Mouse (Mus musculus): ENCODE data around the gene Psmd14.

Psmd14 gene

DNA sequence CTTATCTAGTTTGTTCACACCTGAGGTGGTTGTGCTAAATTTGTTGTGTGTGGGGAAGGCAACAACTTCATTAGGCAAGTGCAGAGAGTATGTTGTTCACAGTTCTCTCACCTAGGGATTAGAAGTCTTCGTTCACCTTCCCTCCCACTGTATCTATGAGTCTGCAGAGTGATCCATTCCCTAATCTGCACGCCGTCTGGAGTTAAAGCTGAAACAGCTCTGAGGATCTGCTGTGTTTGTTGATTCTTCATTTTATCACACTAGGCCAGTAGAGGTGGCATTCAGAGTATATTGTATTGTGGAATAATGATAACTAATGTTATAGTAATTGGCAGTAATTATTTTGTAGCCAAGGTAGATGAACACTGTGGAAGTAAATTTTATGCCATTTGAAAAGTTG is 48.5 kb downstream of the Psmd14 start:
- no peak for DNase-seq (ENCODE audit: low read depth, low spot score)

DNA sequence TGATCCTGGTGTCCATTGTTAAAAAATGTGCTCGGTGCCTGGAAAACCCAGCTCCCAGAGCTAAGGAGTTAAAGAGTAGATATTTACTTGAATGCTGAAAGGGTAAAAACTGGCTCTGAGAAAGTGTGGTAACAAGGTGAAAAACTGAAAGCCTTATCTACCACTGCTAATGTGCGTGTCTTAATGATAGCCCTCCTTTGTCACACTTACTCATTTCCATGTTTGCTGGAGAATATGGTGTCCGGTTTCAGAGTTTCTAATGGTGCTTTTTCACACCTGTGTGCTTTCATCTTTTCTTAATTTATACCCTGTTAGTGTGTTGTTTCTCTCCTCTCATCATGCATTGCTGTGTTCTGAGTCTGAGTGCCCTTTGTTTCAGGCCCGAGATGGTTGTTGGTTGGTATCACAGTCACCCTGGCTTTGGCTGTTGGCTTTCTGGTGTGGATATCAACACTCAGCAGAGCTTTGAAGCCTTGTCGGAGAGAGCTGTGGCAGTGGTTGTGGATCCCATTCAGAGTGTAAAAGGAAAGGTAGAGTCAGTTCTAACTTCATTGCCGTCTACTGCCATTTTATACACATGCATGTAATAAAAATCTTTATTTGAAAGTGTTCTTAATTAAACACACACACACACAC is 53.1 kb downstream of the Psmd14 start:
- DNase-seq (ENCODE audit: low read depth, low spot score) = no peak

DNA sequence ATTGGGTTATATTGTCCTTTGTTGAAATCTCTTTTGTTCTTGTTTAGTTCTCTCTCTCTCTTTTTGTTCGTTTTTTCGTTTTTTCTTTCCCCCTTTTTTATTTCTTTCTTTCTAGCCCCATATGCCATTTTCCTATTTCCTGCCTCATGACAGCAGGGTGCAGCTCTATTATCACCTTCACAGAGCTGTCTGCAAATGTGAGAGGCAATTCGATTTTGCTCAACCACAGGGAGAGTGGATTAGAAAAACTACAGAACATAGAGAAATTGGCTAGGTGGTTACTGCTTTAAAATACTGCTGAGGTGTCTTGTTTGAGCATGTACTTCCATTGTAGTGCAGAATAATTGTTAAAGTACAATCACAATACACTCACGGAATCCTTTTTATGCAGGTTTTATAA is 54.0 kb downstream of the Psmd14 start:
- no peak for DNase-seq (ENCODE audit: low read depth, low spot score)

DNA sequence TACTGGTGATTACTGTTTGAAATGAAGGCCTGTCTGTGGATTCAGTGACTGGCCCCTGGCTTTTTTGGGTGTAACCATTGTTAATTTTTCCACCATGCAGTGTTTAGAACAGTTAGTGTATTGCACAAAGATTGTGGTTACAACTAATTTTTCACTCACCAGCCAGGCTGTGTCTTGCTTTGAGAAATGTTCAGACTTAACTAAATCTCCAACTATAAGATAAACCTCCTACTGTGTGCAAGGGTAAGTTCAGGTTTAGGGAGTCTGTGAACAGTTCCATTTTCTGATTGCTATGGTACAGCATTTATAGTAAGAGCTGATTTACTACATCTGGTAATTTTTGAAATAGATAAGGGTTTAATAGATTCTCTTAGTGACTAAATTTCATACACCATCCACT is 69.3 kb downstream of the Psmd14 start:
- no peak for DNase-seq (ENCODE audit: low read depth, low spot score)

DNA sequence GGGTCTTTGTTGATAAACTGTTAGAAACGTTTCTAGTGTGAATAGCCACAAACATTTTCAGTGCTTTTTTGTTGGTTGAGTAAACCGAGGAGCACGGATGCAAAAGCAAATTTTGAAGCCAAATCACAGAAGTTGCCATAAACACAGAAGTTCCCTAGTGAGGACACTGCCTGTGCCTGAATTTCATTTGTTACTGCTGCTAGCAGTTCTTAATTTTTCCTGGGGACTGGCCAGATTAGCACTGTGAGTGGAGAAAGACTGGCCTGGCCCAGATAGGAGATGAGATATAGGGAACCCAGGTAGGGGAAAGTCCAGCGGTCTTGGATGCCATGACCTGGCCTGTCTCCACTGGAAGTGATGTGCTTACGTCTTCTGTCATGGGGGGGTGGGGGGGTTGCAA is 83.5 kb downstream of the Psmd14 start:
- DNase-seq (ENCODE audit: low read depth, low spot score) = no peak

DNA sequence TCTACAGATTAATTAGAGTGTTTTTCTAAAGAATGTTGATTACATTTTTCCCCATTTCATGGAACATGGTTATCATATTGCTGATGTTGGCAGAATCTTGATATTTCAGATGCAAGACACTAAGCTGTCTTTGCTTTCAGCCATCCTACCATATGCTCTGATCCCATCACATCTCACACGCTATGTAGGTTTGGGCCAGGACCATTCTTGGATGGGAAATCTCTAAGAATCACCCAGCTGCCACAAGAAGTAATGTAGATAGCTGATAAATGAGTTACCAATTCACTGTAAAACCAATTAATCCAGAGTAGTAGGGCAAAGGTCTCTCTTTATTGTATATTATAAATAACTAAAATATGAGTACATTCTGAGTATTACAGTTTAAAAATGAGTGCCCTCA is 86.6 kb downstream of the Psmd14 start:
- DNase-seq (ENCODE audit: low read depth, low spot score) = no peak

DNA sequence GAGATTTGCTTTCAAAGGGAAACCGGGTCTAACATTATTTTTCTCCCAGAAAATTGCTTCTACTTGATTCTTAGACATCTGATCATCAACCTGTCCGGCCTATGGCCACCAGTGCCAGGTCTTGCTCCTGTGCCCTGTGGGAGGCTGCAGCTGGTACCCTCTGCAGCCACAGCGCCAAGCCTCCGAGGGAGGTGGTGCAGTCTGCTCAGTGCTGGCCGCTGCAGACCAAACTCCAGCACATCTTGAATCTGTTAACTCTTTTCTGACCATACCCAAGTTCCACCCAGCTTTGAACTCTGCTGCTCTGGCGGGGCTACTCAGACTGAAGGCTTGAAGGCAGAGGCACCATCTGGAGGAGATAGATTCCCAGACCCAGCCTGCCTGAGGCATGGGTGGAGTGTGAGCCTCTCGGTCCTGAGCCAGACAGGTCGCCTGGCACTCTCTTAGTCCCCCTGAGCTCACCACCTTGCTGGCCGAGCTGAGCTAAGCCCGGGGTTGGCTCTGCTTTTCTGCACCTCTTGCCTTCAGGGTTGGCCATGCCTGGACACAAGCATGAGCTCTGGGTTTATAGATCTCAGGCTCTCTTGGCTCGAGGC is 91.3 kb downstream of the Psmd14 start, which contains the start of gene Tbr1:
Tbr1 (plus strand) TSS at position 275 of the 596 bp plus-strand sequence.
- no peak for DNase-seq (ENCODE audit: low read depth, low spot score)

DNA sequence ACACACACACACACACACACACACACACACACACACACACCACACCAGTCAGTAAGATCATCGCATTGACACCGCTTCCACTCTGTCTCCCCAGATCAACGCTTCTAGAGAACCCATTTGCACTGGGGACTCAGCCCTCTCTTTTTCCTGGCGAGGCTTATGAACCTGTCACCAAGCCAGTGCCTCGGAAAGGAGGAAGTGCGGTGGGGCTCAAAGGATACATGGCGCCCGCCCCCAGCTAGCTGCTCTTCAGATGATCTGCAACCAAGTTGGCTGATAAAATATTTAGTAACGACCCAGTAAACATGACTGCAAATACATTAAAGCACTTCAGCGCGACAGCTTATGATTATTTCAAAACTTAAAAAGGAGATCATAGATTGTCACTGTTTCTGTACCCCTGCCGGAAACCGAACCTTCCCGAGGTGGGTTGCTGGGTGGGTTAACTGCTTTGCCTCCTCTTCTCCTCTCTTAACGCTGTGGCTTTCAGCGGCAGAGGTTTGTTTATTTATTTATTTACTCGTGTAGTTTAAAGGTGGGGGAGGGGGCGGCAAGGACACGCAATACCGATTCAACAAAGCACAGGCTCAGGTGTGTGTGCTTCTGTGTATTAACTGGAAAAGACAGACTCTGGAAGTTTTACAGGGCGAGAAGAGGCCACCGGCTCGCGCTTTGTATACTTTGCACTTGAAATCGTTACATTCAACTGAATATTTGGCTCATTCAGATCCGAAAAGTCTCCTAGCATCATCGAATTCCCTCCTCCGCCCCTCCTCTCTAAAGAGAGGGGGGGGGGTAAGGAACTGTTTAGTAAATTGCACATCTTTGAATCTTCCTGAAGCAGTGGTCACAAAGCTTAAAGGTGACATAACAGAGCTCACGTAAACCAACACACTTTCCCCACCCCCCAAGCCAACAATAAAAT is 92.2 kb downstream of the Psmd14 start:
- peak; percentile 9 for DNase-seq (ENCODE audit: low read depth, low spot score)

DNA sequence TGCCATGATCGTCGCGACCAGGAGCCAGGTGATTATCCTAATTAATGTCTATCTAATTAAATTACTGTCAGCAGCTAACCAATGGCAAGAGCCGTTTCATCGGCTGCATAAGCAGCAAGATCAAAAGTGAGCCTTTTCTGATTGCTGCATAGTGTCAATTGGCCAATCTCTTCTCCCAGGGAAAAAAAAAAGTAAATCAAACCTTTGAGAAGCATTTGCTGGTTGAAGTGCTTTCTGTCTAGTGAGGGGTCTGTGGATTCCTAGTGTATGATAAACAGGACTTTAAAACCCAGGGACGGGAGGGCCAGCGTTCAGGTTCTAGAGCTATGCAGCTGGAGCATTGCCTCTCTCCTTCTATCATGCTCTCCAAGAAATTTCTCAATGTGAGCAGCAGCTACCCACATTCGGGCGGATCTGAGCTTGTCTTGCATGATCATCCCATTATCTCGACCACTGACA is 92.9 kb downstream of the Psmd14 start:
- DNase-seq (ENCODE audit: low read depth, low spot score) = no peak

DNA sequence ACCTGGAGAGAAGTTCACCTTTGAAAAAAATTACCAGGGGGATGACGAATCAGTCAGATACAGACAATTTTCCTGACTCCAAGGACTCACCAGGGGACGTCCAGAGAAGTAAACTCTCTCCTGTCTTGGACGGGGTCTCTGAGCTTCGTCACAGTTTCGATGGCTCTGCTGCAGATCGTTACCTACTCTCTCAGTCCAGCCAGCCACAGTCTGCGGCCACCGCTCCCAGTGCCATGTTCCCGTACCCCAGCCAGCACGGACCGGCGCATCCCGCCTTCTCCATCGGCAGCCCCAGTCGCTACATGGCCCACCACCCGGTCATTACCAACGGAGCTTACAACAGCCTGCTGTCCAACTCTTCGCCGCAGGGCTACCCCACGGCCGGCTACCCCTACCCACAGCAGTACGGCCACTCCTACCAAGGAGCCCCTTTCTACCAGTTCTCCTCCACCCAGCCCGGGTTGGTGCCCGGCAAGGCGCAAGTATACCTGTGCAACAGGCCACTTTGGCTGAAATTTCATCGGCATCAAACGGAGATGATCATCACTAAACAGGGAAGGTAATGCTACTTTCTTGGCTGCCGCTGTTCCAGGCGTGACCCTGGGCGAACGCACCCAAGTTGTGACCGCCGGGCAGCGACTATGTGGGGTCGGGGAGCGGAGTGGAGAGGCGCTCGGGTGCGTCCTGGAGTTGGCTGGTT is 93.5 kb downstream of the Psmd14 start:
- peak; percentile 13 for DNase-seq (ENCODE audit: low read depth, low spot score)

DNA sequence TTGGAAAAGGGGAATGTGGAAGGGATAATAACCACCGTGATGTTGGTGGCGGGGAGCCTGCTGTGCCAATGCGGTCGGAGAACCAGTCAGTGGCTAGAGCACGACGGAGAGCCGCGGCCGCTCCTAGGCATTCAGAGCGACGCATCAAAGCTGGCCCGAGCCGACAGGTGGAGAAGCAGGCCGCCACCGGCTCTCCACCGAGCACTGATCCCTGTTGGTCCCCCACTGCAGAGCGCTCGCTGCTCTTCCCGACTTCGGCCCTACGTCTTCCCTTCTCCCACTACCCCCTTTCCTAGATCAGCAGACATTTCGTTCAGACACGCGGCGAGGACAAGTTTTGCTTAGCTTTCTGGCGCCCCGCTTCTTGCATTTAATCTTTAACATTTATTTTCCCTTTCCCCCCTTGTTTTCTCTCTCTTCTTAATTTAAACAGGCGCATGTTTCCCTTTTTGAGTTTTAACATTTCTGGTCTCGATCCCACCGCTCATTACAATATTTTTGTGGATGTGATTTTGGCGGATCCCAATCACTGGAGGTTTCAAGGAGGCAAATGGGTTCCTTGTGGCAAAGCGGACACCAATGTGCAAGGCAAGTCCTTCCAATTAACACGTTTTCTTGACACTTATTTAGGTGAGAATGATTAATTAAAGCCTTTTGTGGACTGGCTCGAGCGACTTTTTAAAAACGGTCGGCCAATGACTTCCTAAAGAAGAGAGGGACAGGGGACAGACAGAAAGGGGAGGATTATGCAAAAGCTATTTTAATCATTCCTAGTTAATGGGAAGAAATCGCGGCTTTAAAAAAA is 94.2 kb downstream of the Psmd14 start:
- DNase-seq (ENCODE audit: low read depth, low spot score) = peak; percentile 46

DNA sequence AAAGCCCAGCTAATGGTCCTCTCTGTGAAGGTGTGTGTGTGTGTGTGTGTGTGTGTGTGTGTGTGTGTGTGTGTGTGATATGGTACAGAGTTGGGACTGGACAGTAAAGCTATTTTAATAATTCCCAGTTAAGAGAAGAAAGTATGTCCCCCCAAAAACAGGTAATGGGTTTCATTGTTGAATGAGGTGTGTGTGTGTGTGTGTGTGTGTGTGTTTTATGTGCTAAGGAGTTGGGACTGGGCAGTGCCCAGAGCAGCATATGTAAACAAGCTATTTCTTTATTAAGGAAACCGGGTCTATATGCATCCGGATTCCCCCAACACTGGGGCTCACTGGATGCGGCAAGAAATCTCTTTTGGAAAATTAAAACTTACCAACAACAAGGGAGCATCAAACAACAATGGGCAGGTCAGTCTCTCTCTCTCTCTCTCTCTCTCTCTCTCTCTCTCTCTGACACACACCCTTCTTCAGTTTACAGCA is 94.9 kb downstream of the Psmd14 start:
- no peak for DNase-seq (ENCODE audit: low read depth, low spot score)

DNA sequence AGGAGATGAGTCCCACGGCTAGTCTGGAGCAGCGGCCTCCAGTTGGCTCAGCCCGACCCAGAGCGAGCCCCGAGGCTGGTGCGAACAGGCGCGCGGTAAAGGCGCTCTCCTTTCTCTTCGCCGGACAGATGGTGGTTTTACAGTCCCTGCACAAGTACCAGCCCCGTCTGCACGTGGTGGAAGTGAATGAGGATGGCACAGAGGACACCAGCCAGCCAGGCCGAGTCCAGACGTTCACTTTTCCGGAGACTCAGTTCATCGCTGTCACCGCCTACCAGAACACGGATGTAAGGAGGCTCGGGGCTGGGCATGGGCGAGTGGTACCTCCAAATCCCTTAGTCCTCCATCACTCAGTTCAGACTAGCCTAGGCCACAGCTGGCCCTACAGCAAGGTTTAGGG is 95.7 kb downstream of the Psmd14 start:
- peak; percentile 19 for DNase-seq (ENCODE audit: low read depth, low spot score)

DNA sequence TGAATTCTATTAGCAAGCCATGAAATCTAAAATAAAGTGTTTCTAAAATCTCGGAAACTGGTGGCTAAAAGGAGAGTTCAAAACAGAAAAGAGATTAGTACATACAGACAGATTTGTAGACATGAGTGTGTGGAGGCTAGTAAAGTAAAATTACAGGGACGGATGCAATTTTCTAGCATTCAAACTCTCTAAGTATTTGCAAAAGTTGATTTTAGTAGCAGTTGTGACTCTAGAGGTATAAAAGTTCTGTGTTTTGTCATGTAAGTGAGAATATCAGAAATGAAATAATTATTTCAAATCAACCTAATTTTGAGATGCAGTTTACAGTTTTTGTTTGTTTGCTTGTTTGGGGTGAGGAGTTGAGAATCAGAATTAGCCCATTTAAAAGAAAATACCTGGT is 96.3 kb downstream of the Psmd14 start:
- no peak for DNase-seq (ENCODE audit: low read depth, low spot score)

DNA sequence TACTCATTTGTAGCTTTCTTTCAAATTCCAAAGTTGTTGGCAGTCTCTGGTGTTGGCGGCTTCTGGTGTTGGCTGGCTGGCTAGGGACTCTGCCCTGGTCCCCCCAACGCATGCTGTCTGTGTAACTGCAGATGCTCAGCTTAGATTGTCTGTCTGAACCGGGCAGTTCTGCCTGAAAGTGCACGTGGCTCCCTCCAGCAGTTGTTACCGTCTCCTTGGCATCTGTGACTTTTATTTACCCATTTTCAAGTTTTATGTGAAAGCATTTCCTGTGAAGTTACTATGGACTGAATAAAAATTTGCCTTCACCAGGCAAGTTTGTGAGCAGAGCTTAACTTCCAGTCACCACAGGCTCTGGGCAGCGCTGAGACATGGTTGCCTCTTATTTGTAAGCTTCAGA is 97.3 kb downstream of the Psmd14 start:
- no peak for DNase-seq (ENCODE audit: low read depth, low spot score)

DNA sequence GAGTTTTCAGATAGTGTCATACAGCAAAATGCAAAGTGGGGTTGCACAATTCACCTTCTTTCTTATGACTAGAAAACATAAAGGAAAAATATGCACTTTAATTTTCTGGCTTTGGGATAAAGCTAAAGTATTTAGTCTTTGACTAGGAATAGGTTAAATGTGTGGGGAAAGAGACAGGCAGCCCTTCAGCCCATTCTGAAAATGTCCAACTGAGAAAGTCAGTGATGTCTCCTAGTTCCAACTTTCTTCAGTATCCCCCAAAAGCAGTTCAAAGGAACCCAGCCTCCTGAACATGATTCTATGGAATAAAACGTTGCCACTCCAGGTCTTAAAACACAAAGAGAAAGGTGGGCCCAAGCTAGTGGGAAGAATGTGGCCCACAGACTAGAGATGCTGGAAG is 97.9 kb downstream of the Psmd14 start:
- DNase-seq (ENCODE audit: low read depth, low spot score) = no peak

DNA sequence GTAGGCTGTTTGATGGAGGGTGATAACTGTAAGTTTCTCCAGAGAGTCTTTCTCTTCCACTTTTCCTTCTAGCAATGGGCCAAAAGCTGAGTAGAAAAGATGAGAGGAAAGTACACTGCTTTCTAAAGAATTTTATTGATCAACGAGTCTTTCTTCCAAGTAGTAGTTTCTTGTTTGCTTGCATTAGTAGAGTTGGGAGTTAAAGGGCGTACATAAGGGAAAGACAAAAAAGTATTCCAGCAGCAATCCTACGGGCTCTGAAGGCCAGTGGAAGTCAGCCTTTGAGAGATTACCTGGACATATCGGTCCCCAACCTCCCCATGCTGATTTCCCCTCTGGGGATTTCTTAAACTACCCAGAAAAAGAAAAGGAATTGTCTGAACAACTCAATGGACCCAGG is 99.3 kb downstream of the Psmd14 start:
- peak; percentile 5 for DNase-seq (ENCODE audit: low read depth, low spot score)

DNA sequence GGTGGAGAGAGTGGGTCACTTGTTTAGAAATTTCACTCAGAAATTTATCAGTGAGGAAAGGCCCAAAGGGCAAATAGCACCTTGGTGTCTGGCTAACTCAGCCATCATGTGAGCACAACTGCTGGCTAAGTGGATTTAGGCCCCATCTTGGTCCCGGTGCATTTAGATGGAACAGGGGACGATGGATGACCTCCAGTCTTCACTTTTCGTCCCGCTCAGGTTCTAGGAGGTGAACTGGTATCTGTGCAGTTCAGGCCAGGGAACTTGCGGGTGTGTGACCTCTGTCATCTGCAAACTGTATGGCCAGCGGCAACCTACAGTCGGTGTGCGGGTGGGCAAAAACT is 99.6 kb downstream of the Psmd14 start:
- DNase-seq (ENCODE audit: low read depth, low spot score) = peak; percentile 30

DNA sequence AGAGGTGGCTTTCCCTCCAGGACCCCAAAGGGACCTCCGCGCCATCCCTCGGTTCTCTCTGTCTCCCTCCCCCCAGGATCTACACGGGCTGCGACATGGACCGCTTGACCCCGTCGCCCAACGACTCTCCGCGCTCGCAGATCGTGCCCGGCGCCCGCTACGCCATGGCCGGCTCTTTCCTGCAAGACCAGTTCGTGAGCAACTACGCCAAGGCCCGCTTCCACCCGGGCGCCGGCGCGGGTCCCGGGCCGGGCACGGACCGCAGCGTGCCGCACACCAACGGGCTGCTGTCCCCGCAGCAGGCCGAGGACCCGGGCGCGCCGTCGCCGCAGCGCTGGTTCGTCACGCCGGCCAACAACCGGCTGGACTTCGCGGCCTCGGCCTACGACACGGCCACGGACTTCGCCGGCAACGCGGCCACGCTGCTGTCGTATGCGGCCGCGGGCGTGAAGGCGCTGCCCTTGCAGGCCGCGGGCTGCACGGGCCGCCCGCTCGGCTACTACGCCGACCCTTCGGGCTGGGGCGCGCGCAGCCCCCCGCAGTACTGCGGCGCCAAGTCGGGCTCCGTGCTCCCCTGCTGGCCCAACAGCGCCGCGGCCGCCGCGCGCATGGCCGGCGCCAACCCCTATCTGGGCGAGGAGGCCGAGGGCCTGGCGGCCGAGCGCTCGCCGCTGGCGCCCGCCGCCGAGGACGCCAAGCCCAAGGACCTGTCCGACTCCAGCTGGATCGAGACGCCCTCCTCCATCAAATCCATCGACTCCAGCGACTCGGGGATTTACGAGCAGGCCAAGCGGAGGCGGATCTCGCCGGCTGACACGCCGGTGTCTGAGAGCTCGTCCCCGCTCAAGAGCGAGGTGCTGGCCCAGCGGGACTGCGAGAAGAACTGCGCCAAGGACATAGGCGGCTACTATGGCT is 100.3 kb downstream of the Psmd14 start:
- peak; percentile 50 for DNase-seq (ENCODE audit: low read depth, low spot score)

DNA sequence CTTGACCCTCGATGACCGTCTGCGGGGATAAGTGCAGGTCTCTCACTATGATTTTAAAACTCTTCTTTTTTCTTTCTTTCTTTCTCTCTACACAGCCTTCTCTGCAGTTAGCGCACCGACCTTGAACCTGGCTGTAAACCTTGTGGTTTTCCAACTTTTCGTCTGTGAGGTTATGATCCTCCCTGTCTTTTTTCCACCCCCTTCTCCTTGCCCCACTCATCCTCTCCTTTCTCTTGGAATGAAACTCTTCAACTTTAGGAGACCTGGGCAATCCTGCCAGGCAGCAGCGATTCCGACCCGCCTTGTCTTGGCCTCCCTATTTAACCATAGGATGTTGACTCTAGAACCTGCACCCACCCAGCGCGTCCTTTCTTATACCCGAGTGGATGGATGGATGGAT is 101.0 kb downstream of the Psmd14 start:
- no peak for DNase-seq (ENCODE audit: low read depth, low spot score)
